Mouse (Mus musculus) kidney, embryonic 14.5 days (tissue): ENCODE results near the gene Pnp2. TPM values are rescaled to one million over a fixed set of nuclear protein-coding genes. Genes with fewer than 3 reads are reported as not detected.

ENCODE experiments used
- ATAC-seq: fragments of 200-750 bp; cut with Nextera tagmentation; 2 replicates; pipeline ENCODE4 v1.8.0; 2017; ENCODE audit warnings: moderate number of reproducible peaks, mild to moderate bottlenecking, moderate TSS enrichment, moderate library complexity; ENCODE audit not compliant: low FRiP score, low TSS enrichment
- H3K27ac ChIP-seq: fragments of 300-500 bp; sonication (generic); 2 replicates; pipeline ENCODE4 v1.5.1; 2014; ENCODE audit warnings: low read depth, mild to moderate bottlenecking, low read length, moderate library complexity, mixed read lengths
- H3K27me3 ChIP-seq: fragments of 300-500 bp; sonication (generic); 2 replicates; pipeline ENCODE4 v1.6.1; 2014; ENCODE audit warnings: mild to moderate bottlenecking, low read length; ENCODE audit not compliant: control insufficient read depth, insufficient read depth
- H3K36me3 ChIP-seq: fragments of 300-500 bp; sonication (generic); 2 replicates; pipeline ENCODE4 v1.6.1; 2014; ENCODE audit warnings: low read length, mixed read lengths; ENCODE audit not compliant: control insufficient read depth, insufficient read depth
- H3K4me1 ChIP-seq: fragments of 300-500 bp; sonication (generic); 2 replicates; pipeline ENCODE4 v1.6.1; 2014; ENCODE audit warnings: low read length, mixed read lengths; ENCODE audit not compliant: control insufficient read depth, insufficient read depth
- H3K4me2 ChIP-seq: fragments of 300-500 bp; sonication (generic); replicated peaks from 2 replicates; pipeline ENCODE4 v1.6.1; 2014; ENCODE audit warnings: low read depth, mild to moderate bottlenecking, low read length
- H3K4me3 ChIP-seq: fragments of 300-500 bp; sonication (generic); 2 replicates; pipeline ENCODE4 v1.5.1; 2014; ENCODE audit warnings: mild to moderate bottlenecking, low read length
- H3K9ac ChIP-seq: fragments of 300-500 bp; sonication (generic); 2 replicates; pipeline ENCODE4 v1.6.1; 2014; ENCODE audit warnings: low read depth, mild to moderate bottlenecking, low read length, moderate library complexity
- H3K9me3 ChIP-seq: fragments of 300-500 bp; sonication (generic); 2 replicates; pipeline ENCODE4 v1.6.1; 2016; ENCODE audit warnings: low read length; ENCODE audit not compliant: control insufficient read depth
- WGBS: fragments of 180-500 bp; shearing (Covaris S2); extraction: QIAGEN DNeasy Blood & Tissue Kit; methylation state at CpG from one replicate; pipeline ENCODE4 v1.1.7; 2014; 5-methylcytosine and 5-hydroxymethylcytosine counted together
- polyA plus RNA-seq: library from polyadenylated mRNA; unstranded; fragments of >200 nt; fragmentation: Nextera tagmentation; extraction: Ambion mirVana; gene quantifications from 2 replicates; pipeline ENCODE4 v1.2.1, GENCODE M21; 2014

Pnp2 gene
- polyA plus RNA-seq, 1 experiment from 2014 or later: 1.2 TPM

- no peak overlapping the region for H3K4me3 ChIP-seq
- H3K9me3 ChIP-seq: no peaks in the 10 kb centered on the region
- H3K27ac ChIP-seq: no peak overlapping the region
- no peak for ATAC-seq
- H3K27me3 ChIP-seq: no peaks in the 10 kb centered on the region
- H3K36me3 ChIP-seq: no peaks in the 10 kb centered on the region
- WGBS: 59% methylated on average over 5 of the region's 5 CpGs
- H3K9ac ChIP-seq: no peak overlapping the region
- H3K4me2 ChIP-seq: no peak overlapping the region
- peaks cover 7% of the 10 kb centered on the region; the same call in 1 of the 2 replicates for H3K4me1 ChIP-seq
Observed at GRCm38 (mm10) chr14:50981837-50982236, 26.0 kb downstream of the Pnp2 start.

- no peak overlapping the region for H3K9ac ChIP-seq
- H3K4me3 ChIP-seq: no peak overlapping the region
- H3K9me3 ChIP-seq: no peaks in the 10 kb centered on the region
- no peak overlapping the region for H3K4me2 ChIP-seq
- no peaks in the 10 kb centered on the region for H3K27me3 ChIP-seq
- H3K27ac ChIP-seq: no peak overlapping the region
- 91% methylated on average over 2 of the region's 2 CpGs for WGBS
- no peaks in the 10 kb centered on the region for H3K4me1 ChIP-seq
- no peak for ATAC-seq
- H3K36me3 ChIP-seq: no peaks in the 10 kb centered on the region
Observed at GRCm38 (mm10) chr14:50987668-50988067, 31.9 kb downstream of the Pnp2 start.

- Histone ChIP-seq H3K9ac (no peak overlapping the region), H3K4me2 (no peak overlapping the region), H3K4me1 (no peaks in the 10 kb centered on the region), H3K36me3 (no peaks in the 10 kb centered on the region), H3K27ac (no peak overlapping the region), H3K9me3 (no peaks in the 10 kb centered on the region), H3K4me3 (no peak overlapping the region), H3K27me3 (no peaks in the 10 kb centered on the region)
- no peak for ATAC-seq
- 82% methylated on average over 3 of the region's 3 CpGs for WGBS
Observed at GRCm38 (mm10) chr14:50991037-50991436, 35.2 kb downstream of the Pnp2 start.

DNA sequence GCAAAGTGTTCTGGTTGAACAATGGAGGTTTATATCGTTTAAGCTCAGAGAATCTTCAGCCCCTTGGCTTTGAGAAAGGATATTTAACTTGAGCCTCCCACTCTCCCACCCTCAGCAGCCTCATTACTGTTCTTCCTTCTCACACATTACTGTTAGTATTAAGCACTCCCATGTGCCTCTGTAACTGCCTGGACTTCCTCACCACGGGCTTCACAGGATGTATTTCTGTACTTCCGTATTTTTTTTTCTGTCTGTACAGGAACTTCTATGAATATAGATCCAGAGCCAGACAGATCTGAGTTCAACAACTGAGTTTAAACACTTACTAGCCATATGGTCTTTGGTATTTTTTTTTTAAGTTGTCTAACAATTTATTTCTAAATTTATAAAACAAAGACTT is 41.3 kb downstream of the Pnp2 start:
- Histone ChIP-seq H3K4me3 (no peak overlapping the region), H3K27me3 (no peaks in the 10 kb centered on the region), H3K27ac (no peak overlapping the region), H3K4me1 (no peaks in the 10 kb centered on the region), H3K36me3 (no peaks in the 10 kb centered on the region), H3K4me2 (no peak overlapping the region), H3K9ac (no peak overlapping the region), H3K9me3 (no peaks in the 10 kb centered on the region)
- 73% methylated on average over 3 of the region's 3 CpGs for WGBS
- no peak for ATAC-seq

- H3K4me3 ChIP-seq: no peak overlapping the region
- H3K36me3 ChIP-seq: no peaks in the 10 kb centered on the region
- H3K4me1 ChIP-seq: no peaks in the 10 kb centered on the region
- H3K4me2 ChIP-seq: no peak overlapping the region
- no peak for ATAC-seq
- no peaks in the 10 kb centered on the region for H3K9me3 ChIP-seq
- no peak overlapping the region for H3K27ac ChIP-seq
- H3K9ac ChIP-seq: no peak overlapping the region
- 87% methylated on average over 2 of the region's 2 CpGs for WGBS
- no peaks in the 10 kb centered on the region for H3K27me3 ChIP-seq
Observed at GRCm38 (mm10) chr14:50997999-50998666, 42.3 kb downstream of the Pnp2 start.

DNA sequence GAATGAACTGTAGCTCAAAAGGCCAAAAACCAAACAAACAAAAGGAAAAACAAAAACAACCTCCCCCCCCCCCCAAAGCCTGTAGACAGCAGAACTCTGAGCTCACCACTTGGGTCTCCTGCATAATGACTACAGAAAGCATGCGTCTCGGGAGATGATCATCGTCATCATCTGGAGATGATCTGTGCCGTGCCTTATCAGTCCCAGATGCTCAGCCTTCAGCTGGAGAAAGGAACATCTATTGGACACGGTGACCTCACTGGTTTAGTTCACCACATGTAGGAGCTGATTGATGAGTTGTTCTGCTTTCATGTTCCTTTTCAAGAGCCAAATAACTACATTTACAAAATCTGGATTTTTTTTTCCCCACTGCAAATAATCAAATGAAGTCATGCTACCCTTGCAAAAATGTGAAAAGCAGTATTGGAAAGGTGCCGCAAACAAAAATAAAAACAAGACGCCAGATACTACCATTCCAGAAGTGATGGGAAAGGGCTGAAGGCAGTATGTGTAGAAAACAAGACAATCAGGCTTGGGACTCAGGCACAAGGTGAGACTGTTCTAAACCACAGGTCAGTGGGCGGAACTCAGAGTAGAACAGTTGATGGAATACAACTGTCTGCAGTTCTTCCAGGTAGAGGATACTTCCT is 51.5 kb downstream of the Pnp2 start, which contains the start of gene Rnase10:
Rnase10 (plus strand) TSS at position 600 of the 650 bp plus-strand sequence.
- WGBS: 92% methylated on average over 8 of the region's 8 CpGs
- Histone ChIP-seq H3K4me1 (no peaks in the 10 kb centered on the region), H3K36me3 (no peaks in the 10 kb centered on the region), H3K27me3 (no peaks in the 10 kb centered on the region), H3K4me3 (no peak within 1 kb of the TSS), H3K9ac (no peak within 1 kb of the TSS), H3K27ac (no peak within 1 kb of the TSS), H3K9me3 (no peaks in the 10 kb centered on the region), H3K4me2 (no peak within 1 kb of the TSS)
- no peak for ATAC-seq

GRCm38 (mm10) chr14:51007914-51008713 is 52.3 kb downstream of the Pnp2 start:
- 79% methylated on average over 13 of the region's 13 CpGs for WGBS
- no peak overlapping the region for H3K4me3 ChIP-seq
- H3K4me1 ChIP-seq: no peaks in the 10 kb centered on the region
- no peaks in the 10 kb centered on the region for H3K27me3 ChIP-seq
- no peak overlapping the region for H3K27ac ChIP-seq
- no peaks in the 10 kb centered on the region for H3K36me3 ChIP-seq
- no peak overlapping the region for H3K4me2 ChIP-seq
- H3K9me3 ChIP-seq: no peaks in the 10 kb centered on the region
- no peak for ATAC-seq
- no peak overlapping the region for H3K9ac ChIP-seq

DNA sequence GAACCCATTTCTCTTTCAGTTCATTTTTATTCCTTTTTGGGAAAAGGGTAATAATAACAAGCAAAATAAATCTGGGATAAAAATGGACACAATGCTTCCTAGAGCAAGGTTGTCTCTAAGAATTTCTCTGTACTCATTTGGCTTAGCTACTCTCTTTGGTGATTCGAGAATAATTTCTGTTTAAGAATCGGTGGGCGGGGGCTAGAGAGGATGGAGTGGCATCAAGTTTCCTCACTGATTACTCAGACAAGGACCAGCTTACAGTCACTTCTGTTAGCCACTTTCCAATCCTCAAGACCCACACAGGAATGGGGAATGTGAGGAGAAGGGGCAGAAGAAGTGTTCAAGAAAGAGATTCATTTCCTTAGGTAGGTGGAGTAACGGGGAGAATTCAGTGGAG is 53.0 kb downstream of the Pnp2 start:
- ATAC-seq: no peak
- WGBS: 81% methylated on average over 4 of the region's 4 CpGs
- H3K4me1 ChIP-seq: no peaks in the 10 kb centered on the region

DNA sequence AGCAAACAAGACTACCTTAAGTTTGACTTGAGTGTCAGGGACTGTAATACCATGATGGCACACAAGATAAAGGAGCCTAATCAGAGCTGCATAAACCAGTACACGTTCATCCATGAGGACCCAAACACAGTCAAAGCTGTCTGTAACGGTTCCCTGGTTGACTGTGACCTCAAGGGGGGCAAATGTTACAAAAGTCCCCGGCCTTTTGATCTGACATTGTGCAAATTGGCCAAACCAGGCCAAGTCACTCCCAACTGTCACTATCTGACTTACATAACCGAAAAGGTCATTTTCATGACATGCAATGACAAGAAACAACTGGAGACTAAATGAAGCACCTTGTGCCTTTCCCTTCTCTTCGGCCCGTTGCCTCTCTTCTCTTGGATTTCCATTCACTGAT is 53.8 kb downstream of the Pnp2 start:
- H3K27me3 ChIP-seq: no peaks in the 10 kb centered on the region
- H3K4me1 ChIP-seq: no peaks in the 10 kb centered on the region
- no peaks in the 10 kb centered on the region for H3K9me3 ChIP-seq
- no peak overlapping the region for H3K27ac ChIP-seq
- no peaks in the 10 kb centered on the region for H3K36me3 ChIP-seq
- H3K9ac ChIP-seq: no peak overlapping the region
- no peak for ATAC-seq
- 78% methylated on average over 6 of the region's 6 CpGs for WGBS
- no peak overlapping the region for H3K4me3 ChIP-seq
- no peak overlapping the region for H3K4me2 ChIP-seq

More for the DNA sequence above, 53.0 kb downstream of the Pnp2 start:
- Histone ChIP-seq H3K27me3 (no peaks in the 10 kb centered on the region), H3K36me3 (no peaks in the 10 kb centered on the region), H3K9ac (no peak overlapping the region), H3K4me3 (no peak overlapping the region), H3K27ac (no peak overlapping the region), H3K9me3 (no peaks in the 10 kb centered on the region), H3K4me2 (no peak overlapping the region)
